Mouse (Mus musculus) intestine, embryonic 14.5 days (tissue): ENCODE measurements at regions not wholly inside any gene's neighbourhood (a gene's known extent, or its start where the extent isn't known, plus 50 kb on each side); places are given as distances from the start of the nearest gene placed in this dataset.
A peak's percentile ranks its signal among the peaks of the same experiment; 100 is the strongest.
"Not testable (repeated sequence)": the region's sequence is repeated elsewhere in the genome, so short reads cannot be mapped to it uniquely, and the experiment has no call there.

Source experiments
- ATAC-seq: fragments of 200-750 bp; cut with Nextera tagmentation; replicated peaks from 2 replicates; pipeline ENCODE4 v1.8.0; 2017; ENCODE audit warnings: low read depth, moderate number of reproducible peaks, moderate TSS enrichment, moderate library complexity; ENCODE audit not compliant: low FRiP score, low TSS enrichment
- DNase-seq: peaks from one replicate; pipeline ENCODE4 v3.0.0-alpha.2; 2018; ENCODE audit warnings: low spot score
- H3K27ac ChIP-seq: fragments of 300-500 bp; sonication (generic); 2 replicates; pipeline ENCODE4 v1.5.1; 2014; ENCODE audit warnings: low read depth, mild to moderate bottlenecking, control low read depth
- H3K27me3 ChIP-seq: fragments of 300-500 bp; sonication (generic); replicated peaks from 2 replicates; pipeline ENCODE4 v1.6.1; 2014; ENCODE audit warnings: low read length, control low read depth; ENCODE audit not compliant: control insufficient read depth, insufficient read depth
- H3K36me3 ChIP-seq: fragments of 300-500 bp; sonication (generic); 2 replicates; pipeline ENCODE4 v1.6.1; 2014; ENCODE audit warnings: low read length, control low read depth; ENCODE audit not compliant: control insufficient read depth, insufficient read depth
- H3K4me1 ChIP-seq: fragments of 300-500 bp; sonication (generic); replicated peaks from 2 replicates; pipeline ENCODE4 v1.6.1; 2014; ENCODE audit warnings: low read length, control low read depth, mixed read lengths; ENCODE audit not compliant: control insufficient read depth, insufficient read depth
- H3K4me2 ChIP-seq: fragments of 300-500 bp; sonication (generic); 2 replicates; pipeline ENCODE4 v1.6.1; 2014; ENCODE audit warnings: low read length
- H3K4me3 ChIP-seq: fragments of 300-500 bp; sonication (generic); 2 replicates; pipeline ENCODE4 v1.5.1; 2014; ENCODE audit warnings: low read depth, low read length, control low read depth, mixed read lengths
- H3K9ac ChIP-seq: fragments of 300-500 bp; sonication (generic); 2 replicates; pipeline ENCODE4 v1.6.1; 2014; ENCODE audit warnings: mild to moderate bottlenecking, low read length
- H3K9me3 ChIP-seq: fragments of 300-500 bp; sonication (generic); 2 replicates; pipeline ENCODE4 v1.6.1; 2016; ENCODE audit warnings: low read length, control low read depth; ENCODE audit not compliant: control insufficient read depth
- WGBS: fragments of 180-500 bp; shearing (Covaris S2); extraction: QIAGEN DNeasy Blood & Tissue Kit; methylation state at CpG from one replicate; pipeline ENCODE4 v1.1.7; 2014; 5-methylcytosine and 5-hydroxymethylcytosine counted together

GRCm38 (mm10) chr6:37803231-37803630, 67.4 kb upstream of the Trim24 start:
- Histone ChIP-seq H3K27ac (no peak overlapping the region), H3K4me2 (no peak overlapping the region), H3K27me3 (no peaks in the 10 kb centered on the region), H3K36me3 (no peaks in the 10 kb centered on the region), H3K4me3 (no peak overlapping the region), H3K4me1 (no peaks in the 10 kb centered on the region), H3K9me3 (peaks cover 7% of the 10 kb centered on the region; the same call in 1 of the 2 replicates), H3K9ac (no peak overlapping the region)
- ATAC-seq (no peak), DNase-seq (no peak)
- 92% methylated on average over 5 of the region's 5 CpGs for WGBS

GRCm38 (mm10) chr6:37805896-37806295, 64.7 kb upstream of the Trim24 start:
- H3K4me1 ChIP-seq, H3K4me2 ChIP-seq, ATAC-seq, H3K9ac ChIP-seq, H3K27ac ChIP-seq, DNase-seq, H3K27me3 ChIP-seq, H3K36me3 ChIP-seq, H3K4me3 ChIP-seq, H3K9me3 ChIP-seq: not testable (repeated sequence)
- 97% methylated on average over 24 of the region's 24 CpGs for WGBS

DNA sequence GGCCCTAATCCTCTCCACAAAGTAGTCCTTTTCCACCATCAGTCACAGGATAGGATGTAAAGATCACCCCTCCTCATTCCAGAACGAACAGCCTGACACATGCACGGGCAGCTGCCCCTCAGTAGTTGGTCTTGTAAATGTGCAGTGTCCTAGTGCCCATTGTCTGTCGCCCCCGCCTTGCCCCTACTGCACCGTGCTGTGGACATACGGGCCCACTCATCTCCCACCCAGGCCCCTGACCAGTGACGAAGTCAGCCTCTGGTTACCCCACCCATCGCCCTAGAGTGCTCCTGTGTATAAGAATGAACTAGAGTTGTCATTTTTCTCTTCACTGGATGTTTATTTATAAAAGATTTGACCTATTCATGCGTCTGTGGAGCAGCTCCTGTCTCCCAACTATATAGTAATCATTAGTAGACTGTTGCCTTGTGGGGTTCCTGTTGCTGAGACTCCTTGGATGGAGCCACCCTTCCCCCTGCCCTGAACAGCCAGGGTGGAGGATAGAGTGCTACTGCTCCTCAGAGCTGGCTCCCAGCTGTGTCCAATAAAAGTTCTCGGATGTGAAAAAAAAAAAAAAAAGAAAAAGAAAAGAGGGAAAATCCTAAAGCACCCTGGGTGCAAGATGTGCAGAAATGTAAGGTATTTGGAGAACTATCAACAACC, 64.0 kb upstream of the Trim24 start:
- not testable (repeated sequence) for H3K4me1 ChIP-seq, DNase-seq, H3K27me3 ChIP-seq, H3K9ac ChIP-seq, H3K4me3 ChIP-seq, H3K36me3 ChIP-seq, H3K27ac ChIP-seq, H3K9me3 ChIP-seq, H3K4me2 ChIP-seq
- ATAC-seq, result peak; percentile 72; the same call in 1 of the 2 replicates
- 73% methylated on average over 1 of the region's 10 CpGs for WGBS

DNA sequence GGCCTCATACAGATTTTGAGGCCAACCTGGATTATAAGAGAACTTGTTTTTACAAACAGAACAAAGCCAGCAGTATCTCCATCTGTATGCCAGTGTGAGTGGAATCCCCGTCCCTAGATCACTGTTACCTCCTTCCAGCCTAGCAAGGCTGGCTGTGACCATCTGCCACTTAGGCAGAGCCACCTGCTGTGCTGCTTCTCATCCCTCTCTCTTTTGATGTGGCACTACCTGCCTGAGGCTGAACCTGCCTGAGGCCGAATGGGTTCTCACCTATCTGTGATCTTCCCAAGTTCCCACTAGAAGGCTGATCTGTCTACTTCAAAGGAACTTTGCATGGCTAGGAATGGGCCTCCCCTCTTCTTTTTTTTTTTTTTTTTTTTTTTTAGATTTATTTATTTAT, 55.4 kb upstream of the Trim24 start:
- not testable (repeated sequence) for H3K27me3 ChIP-seq, H3K9me3 ChIP-seq, H3K4me1 ChIP-seq, H3K27ac ChIP-seq, H3K4me2 ChIP-seq, H3K36me3 ChIP-seq, ATAC-seq, H3K4me3 ChIP-seq, H3K9ac ChIP-seq, DNase-seq
- 62% methylated on average over 2 of the region's 2 CpGs for whole genome bisulfite sequencing
